Mouse (Mus musculus) left cerebral cortex, postnatal 36 days (tissue): ENCODE results near the gene Slc12a1. TPM values are rescaled to one million over a fixed set of nuclear protein-coding genes. Genes with fewer than 3 reads are reported as not detected.

Experiments
- DNase-seq, 2 experiments: peaks; one replicate each; pipeline ENCODE4 v3.0.0; 2021 to 2022; ENCODE audit warnings: low spot score in 2 of 2, mixed read lengths in 1 of 2
- intact Hi-C: fragments of 180-260 bp; cut with DNase I; formaldehyde crosslinking; loops from one replicate; pipeline ENCODE4 v1.15.1; 2025
- total RNA-seq, 2 experiments: library from RNA; stranded (reverse); gene quantifications; 2 replicates each; pipeline ENCODE4 v1.2.3; 2021

The Slc12a1 gene
- total RNA-seq, 2 experiments from 2014 or later, result not detected

DNA sequence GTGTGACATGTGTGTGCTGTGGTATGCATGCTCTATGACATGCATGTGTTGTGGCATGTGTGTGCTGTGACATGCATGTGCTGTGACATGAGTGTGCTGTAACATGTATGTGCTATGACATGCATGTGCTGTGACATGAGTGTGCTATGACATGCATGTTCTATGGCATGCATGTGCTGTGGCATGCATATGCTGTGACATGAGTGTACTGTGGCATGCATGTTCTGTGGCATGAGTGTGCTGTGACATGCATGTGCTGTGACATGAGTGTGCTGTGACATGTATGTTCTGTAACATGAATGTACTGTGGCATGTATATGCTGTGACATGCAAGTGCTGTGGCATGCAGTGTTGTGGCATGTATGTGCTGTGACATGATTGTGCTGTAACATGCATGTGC, 40.6 kb downstream of the Slc12a1 start:
- no peak for DNase-seq
- intact Hi-C loops, result loop anchor here (10.0 kb wide), 1 partner anchor 258 kb away; no protein-coding TSS in a partner anchor

DNA sequence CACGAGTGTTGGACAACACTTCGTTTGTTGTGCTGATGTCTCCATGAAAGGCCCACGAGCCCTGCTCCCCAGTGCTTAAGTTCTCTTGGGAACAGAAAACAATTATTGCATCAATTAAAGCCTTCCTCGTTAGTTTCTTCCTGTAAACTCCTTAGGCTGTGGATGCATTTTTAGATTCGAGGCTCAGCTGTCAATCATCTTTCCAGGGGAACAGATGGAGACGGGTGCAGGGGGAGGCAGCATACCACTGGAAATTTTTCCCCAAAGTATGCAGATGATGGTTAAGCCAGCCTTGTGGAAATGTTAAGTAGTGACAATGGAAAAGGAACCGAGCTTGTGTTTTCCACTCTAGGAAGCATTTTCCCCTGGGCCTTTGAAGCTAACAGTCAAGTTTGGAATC, 44.5 kb downstream of the Slc12a1 start:
- intact Hi-C loops, result loop anchor here (10.0 kb wide), 1 partner anchor 262 kb away; no protein-coding TSS in a partner anchor
- no peak for DNase-seq

- DNase-seq, result no peak
- intact Hi-C loops, result no loop called here
These were observed 56.7 kb downstream of the Slc12a1 start for GRCm38 (mm10) chr2:125208894-125209596.

- intact Hi-C loops, result no loop called here
- DNase-seq, result no peak
These were observed 59.7 kb downstream of the Slc12a1 start for GRCm38 (mm10) chr2:125211831-125212510.

DNA sequence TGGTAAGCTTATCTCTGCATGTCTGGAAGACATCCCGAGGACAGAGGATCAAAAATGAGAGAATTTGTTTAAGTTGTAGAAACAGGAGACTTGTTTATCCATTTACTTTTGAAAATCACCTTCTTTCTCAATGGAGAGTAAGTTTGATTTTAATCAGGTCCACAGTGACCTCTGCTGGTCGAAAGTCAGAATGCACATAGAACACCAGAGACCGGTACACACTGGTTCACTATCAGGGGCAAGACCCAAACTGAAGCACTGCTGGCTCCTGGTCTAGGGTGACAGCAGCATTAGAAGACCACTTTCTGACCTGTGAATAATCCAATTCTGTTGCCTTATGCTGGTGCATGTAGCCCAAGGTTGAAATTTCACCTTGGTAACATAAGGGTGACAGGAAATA, 62.3 kb downstream of the Slc12a1 start:
- intact Hi-C loops, result no loop called here
- DNase-seq, result peak; percentile 31 to 70

DNA sequence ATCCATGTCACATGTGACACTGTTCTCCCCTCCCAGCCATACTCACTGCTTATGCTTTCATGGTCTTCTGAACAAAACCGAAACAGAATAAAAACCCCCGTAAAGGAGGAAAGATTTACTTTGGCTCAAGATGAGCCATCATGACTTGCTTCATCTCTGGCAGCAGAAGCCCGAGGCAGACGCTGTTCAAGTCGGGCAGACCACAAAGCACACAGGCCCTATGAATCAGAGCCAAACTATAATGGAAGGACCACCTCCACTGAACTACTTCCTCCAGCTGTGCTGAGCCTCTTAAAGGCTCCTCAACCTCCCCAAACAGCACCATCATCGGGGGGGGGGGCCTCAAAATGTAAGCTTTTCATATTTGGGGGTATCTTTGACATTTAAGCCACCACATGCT, 65.0 kb downstream of the Slc12a1 start:
- intact Hi-C loops, result no loop called here
- DNase-seq, result no peak

DNA sequence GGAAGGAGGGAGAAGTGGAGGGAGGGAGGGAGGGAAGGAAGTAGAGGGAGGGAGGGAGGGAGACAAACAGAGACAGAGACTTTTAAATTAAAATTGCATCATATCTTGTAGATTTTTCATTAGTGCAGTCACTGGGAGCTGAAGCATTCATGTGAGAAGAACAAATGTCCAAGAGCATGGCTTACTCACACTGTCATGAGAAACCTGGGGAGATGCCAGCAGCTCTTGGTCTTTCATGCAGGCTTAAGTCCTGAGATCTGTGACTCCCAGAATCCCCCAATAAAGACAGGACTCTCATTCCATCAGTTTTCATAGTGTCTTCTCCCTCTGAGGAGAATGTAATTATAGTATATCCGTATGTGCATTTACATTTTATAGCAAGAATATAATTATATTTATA, 66.3 kb downstream of the Slc12a1 start:
- DNase-seq, result no peak
- intact Hi-C loops, result no loop called here

GRCm38 (mm10) chr2:125219268-125219667, 67.0 kb downstream of the Slc12a1 start:
- intact Hi-C loops, result no loop called here
- no peak for DNase-seq

DNA sequence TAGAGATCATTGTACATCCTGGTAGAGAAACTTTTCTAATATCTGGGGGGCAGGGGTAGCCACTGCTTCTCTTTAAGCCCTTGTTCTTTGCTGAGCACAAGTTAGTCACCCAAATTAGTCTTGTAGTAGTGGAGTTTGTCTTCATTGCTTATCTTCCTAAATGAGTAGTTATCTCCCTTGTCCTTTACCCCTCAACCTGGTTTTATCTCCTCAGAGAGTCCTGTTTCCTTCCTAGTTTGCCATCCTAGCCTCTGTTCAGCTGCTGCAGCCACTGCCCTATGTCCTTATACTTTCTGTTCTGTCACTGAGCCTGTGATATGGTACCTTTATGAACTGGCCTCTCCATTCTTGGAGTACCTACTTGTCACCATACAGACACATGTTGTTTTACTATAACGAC, 69.4 kb downstream of the Slc12a1 start:
- intact Hi-C loops, result no loop called here
- no peak for DNase-seq

- DNase-seq, result no peak
- intact Hi-C loops, result no loop called here
These were observed 76.4 kb downstream of the Slc12a1 start for GRCm38 (mm10) chr2:125228472-125229409.

DNA sequence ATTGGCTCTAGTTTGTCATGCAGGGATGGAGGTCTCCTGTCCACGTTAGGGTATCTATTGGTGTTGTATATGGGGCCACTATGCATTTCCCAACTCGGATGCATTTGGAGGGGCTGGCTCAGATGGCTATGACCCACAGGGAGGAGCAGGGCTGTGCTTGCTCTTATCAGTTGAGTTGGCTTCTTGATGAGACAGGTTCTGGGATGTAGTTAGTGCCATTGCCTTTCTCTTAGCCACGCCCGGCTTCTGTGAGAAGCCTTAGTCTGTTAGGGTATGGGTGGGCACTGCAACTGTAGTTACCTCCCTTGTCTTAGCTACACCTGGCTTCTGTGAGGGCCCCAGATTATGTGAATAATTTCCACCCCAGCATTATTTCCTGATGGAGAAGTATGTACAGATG, 79.9 kb downstream of the Slc12a1 start:
- intact Hi-C loops, result no loop called here
- no peak for DNase-seq

DNA sequence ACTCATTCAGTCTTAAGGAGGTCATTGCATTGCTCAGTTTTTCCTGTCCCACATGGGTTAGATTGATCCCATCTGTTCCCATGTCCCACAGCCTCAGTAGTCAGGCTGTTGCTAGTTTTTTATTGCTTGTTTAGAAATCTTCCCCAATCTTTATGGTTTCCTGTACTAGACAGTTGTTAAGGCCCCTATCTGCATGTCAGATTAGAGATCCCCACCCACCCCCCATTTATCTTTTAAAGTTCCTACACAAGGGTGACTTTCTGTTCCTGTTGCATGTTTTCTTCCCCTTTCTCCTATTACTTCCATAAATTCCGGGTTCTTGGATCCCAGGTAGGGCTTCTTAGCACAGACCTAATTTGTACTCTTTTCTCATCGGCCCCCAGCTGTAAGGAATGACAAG, 81.2 kb downstream of the Slc12a1 start:
- no peak for DNase-seq
- intact Hi-C loops, result no loop called here

- intact Hi-C loops, result no loop called here
- no peak for DNase-seq
These were observed 81.7 kb downstream of the Slc12a1 start for GRCm38 (mm10) chr2:125234049-125234448.

DNA sequence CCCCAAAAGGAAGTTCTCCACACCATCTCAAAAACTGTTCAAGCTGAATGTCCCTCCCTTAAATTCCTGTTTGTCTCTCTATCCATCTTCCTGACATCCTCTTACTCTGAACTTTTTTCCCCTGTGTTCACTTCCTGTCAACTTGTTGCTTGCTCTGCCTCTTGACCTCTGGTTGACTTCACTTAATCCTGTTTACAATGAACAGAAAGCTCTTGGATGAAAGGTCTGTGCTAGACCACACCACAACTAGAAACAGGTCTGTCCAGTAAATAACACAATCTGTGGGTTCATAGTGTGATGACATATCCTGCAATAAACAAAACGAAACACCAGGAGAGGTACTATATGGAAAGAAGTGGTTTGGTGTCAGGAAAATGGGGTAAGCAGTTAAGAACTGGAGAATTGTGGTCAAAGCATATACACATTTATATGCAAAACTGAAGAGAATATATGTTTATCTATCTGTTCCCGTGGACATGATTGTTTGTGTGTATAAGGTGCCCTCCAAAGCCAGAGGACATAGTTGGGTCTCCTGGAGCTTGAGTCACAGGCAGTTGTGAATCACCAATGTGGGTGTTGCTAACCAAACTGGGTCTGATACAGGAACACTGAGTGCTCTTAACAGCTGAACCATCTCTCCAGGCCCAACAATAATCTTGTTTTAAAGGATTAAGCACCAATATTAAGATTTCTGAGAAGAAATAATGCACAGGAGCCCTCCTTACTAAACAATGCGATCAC, 93.4 kb downstream of the Slc12a1 start:
- DNase-seq, result no peak
- intact Hi-C loops, result no loop called here

GRCm38 (mm10) chr2:125246669-125247068, 94.4 kb downstream of the Slc12a1 start:
- intact Hi-C loops, result no loop called here
- DNase-seq, result no peak

DNA sequence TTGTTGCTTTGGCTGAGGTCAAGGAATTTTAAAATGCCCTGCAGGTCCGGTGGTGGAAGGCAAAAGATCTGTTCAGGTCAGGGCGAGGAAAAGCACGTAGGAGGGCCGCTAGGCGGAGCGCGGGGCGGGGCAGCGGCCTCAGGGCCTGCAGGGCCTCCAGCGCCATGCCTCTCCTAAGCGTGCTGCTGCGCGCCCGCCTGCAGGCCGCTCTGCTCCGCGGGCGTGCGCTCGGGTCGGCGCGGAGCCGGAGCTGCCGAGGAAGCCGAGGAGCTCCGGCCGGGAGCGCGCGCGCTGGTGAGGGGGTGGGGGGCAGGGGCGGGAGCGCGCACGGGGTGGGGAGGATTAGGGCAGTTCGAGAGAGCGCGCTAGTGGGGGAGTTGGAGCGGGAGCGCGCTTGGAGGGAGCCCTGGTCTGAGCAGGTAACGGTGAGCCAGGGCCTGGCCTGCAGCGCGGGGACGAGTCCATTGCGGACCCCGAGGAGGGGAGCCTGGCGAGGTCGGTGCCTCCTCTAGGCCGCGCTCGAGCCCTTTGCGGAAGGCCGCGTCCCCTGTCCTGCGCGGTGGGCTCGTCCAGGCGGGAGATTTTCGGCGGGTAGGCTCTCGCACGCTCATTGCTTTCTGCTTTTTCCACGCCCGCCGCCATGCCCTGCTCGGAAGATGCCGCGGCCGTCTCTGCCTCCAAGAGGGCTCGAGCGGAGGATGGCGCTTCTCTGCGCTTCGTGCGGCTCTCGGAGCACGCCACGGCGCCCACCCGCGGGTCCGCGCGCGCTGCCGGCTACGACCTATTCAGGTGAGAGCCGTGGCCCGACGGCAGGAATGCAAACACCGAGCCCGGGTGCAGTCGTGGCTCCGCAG, 95.0 kb downstream of the Slc12a1 start, which contains the start of gene Dut:
Gene Dut (plus strand): TSS at position 83 of the 854 bp plus-strand sequence.
- intact Hi-C loops, result no loop called here
- DNase-seq, result peak; percentile 89 to 92

DNA sequence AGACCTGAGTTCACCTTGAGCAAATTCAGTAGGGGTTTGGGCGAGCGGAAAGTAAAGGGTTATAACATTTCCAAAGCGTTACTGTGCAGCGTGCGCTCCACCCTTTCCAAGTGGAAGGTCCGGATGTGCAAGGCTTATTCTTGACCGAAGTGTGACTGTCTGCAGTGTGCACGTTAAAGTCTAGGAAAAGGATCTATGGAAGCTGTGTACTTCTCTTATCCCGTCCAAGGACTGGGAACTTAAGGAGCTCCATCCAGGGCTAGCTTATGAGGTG, 95.6 kb downstream of the Slc12a1 start:
- no peak for DNase-seq
- intact Hi-C loops, result no loop called here

GRCm38 (mm10) chr2:125248256-125248655, 96.0 kb downstream of the Slc12a1 start:
- DNase-seq, result no peak
- intact Hi-C loops, result no loop called here

DNA sequence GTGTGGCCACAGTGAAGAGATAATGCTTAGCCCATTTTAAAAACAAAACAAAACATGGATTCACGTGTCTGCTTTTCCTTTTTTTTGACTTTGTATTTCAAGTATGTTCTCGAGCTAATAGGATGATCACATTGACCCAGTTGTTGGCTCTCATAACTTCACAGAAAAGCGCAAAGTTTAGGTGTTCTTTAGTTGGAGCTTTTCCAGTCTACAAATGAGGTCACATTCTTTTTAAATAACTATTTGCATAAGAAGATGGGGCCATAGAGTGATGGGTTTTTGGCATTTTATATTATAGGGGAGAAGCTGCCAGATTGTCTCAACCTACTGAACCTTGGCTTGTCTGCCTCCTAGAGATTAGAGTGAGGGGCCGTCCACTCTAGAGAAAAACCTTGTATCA, 97.0 kb downstream of the Slc12a1 start:
- intact Hi-C loops, result no loop called here
- DNase-seq, result no peak
